Mouse (Mus musculus) liver, embryonic 16.5 days (tissue): ENCODE data around the gene Tfeb. TPM values are rescaled to one million over a fixed set of nuclear protein-coding genes. Genes with fewer than 3 reads are reported as not detected.

Experiments
- ATAC-seq: fragments of 200-750 bp; cut with Nextera tagmentation; 2 replicates; pipeline ENCODE4 v1.8.0; 2017; ENCODE audit warnings: low read depth, mild to moderate bottlenecking, moderate number of reproducible peaks, moderate library complexity
- H3K27ac ChIP-seq: fragments of 300-500 bp; sonication (generic); 2 replicates; pipeline ENCODE4 v1.5.1; 2014; ENCODE audit warnings: mild to moderate bottlenecking, low read length
- H3K27me3 ChIP-seq: fragments of 300-500 bp; sonication (generic); 2 replicates; pipeline ENCODE4 v1.6.1; 2014; ENCODE audit warnings: low read depth, low read length, mixed read lengths; ENCODE audit not compliant: control insufficient read depth, insufficient read depth
- H3K36me3 ChIP-seq: fragments of 300-500 bp; sonication (generic); 2 replicates; pipeline ENCODE4 v1.6.1; 2014; ENCODE audit warnings: mild to moderate bottlenecking; ENCODE audit not compliant: control insufficient read depth, insufficient read depth
- H3K4me1 ChIP-seq: fragments of 300-500 bp; sonication (generic); 2 replicates; pipeline ENCODE4 v1.6.1; 2014; ENCODE audit warnings: low read depth, low read length, mixed read lengths; ENCODE audit not compliant: control insufficient read depth
- H3K4me2 ChIP-seq: fragments of 300-500 bp; sonication (generic); 2 replicates; pipeline ENCODE4 v1.6.1; 2014; ENCODE audit warnings: low read depth, low read length, mixed read lengths
- H3K4me3 ChIP-seq: fragments of 300-500 bp; sonication (generic); 2 replicates; pipeline ENCODE4 v1.5.1; 2014; ENCODE audit warnings: low read depth, mild to moderate bottlenecking, low read length
- H3K9ac ChIP-seq: fragments of 300-500 bp; sonication (generic); 2 replicates; pipeline ENCODE4 v1.6.1; 2014; ENCODE audit warnings: low read depth, low read length
- H3K9me3 ChIP-seq: fragments of 300-500 bp; sonication (generic); replicated peaks from 2 replicates; pipeline ENCODE4 v1.6.1; 2016; ENCODE audit warnings: low read length; ENCODE audit not compliant: control insufficient read depth
- WGBS: fragments of 180-500 bp; shearing (Covaris S2); extraction: QIAGEN DNeasy Blood & Tissue Kit; methylation state at CpG from one replicate; pipeline ENCODE4 v1.1.7; 2014; ENCODE audit not compliant: insufficient replicate concordance; 5-methylcytosine and 5-hydroxymethylcytosine counted together
- polyA plus RNA-seq: library from polyadenylated mRNA; unstranded; fragments of >200 nt; fragmentation: Nextera tagmentation; extraction: Ambion mirVana; gene quantifications from 2 replicates; pipeline ENCODE4 v1.2.1, GENCODE M21; 2015

The Tfeb gene
- polyA plus RNA-seq, 1 experiment from 2014 or later, result 5.9 TPM

- peak within 1 kb of the TSS; percentile 53 for H3K4me3 ChIP-seq
- no peak within 1 kb of the TSS for H3K9ac ChIP-seq
- no peaks in the 10 kb centered on the region for H3K36me3 ChIP-seq
- 7% methylated on average over 11 of the region's 18 CpGs for WGBS
- H3K4me2 ChIP-seq, result peak within 1 kb of the TSS; percentile 62
- H3K9me3 ChIP-seq, result no peaks in the 10 kb centered on the region
- peaks cover 34% of the 10 kb centered on the region for H3K27me3 ChIP-seq
- H3K27ac ChIP-seq, result no peak within 1 kb of the TSS
- ATAC-seq, result no peak
- H3K4me1 ChIP-seq, result no peaks in the 10 kb centered on the region; the same call in 1 of the 2 replicates
Measured at GRCm38 (mm10) chr17:47834482-47834767, 97.6 kb downstream of the Tfeb start, which contains the start of gene Mdfi. Mdfi (minus strand) TSS chr17:47834691.

GRCm38 (mm10) chr17:47837808-47838207, 101.0 kb downstream of the Tfeb start:
- Histone ChIP-seq H3K36me3 (no peaks in the 10 kb centered on the region), H3K9ac (no peak overlapping the region), H3K27ac (no peak overlapping the region), H3K9me3 (no peaks in the 10 kb centered on the region), H3K4me2 (no peak overlapping the region), H3K4me1 (no peaks in the 10 kb centered on the region; the same call in 1 of the 2 replicates), H3K4me3 (no peak overlapping the region), H3K27me3 (peaks cover 24% of the 10 kb centered on the region)
- 21% methylated on average over 6 of the region's 6 CpGs for WGBS
- no peak for ATAC-seq

- Histone ChIP-seq H3K27ac (no peak overlapping the region), H3K9ac (no peak overlapping the region), H3K27me3 (no peaks in the 10 kb centered on the region), H3K36me3 (no peaks in the 10 kb centered on the region), H3K4me3 (no peak overlapping the region), H3K4me2 (no peak overlapping the region), H3K9me3 (0 out of 2 replicates have a peak, but pooled peaks cover 2% of the 10 kb centered on the region), H3K4me1 (no peaks in the 10 kb centered on the region)
- ATAC-seq, result no peak
- WGBS, result 57% methylated on average over 8 of the region's 8 CpGs
Measured at GRCm38 (mm10) chr17:47841521-47841920, 104.7 kb downstream of the Tfeb start.

Other genes starting within 250 kb of the Tfeb start
- gene Taf8, start 234.7 kb upstream of the Tfeb start, polyA plus RNA-seq, result 14.2 and 14.3 TPM in 2 replicates
- gene Ccnd3, start 232.0 kb upstream of the Tfeb start, polyA plus RNA-seq, result 300 and 331 TPM in 2 replicates
- 12.5 and 12.7 TPM in 2 replicates for gene Bysl, start 125.5 kb upstream of the Tfeb start, polyA plus RNA-seq
- gene Med20, start 125.4 kb upstream of the Tfeb start, polyA plus RNA-seq, result 22.3 and 22.4 TPM in 2 replicates
- gene Gm20517, start 125.4 kb upstream of the Tfeb start, polyA plus RNA-seq, result 0.97 and 1.1 TPM in 2 replicates
- gene Usp49, start 106.3 kb upstream of the Tfeb start, polyA plus RNA-seq, result 2.9 and 3.6 TPM in 2 replicates
- gene Tomm6, start 48.6 kb upstream of the Tfeb start, polyA plus RNA-seq, result 213 and 224 TPM in 2 replicates
- gene Frs3, start 48.0 kb upstream of the Tfeb start, polyA plus RNA-seq, result 1.3 and 1.5 TPM in 2 replicates
- gene Gm21981, start 42.6 kb upstream of the Tfeb start, polyA plus RNA-seq, result 0.05 TPM in 1 of 2 replicates, not detected in the other
- gene Prickle4, start 42.3 kb upstream of the Tfeb start, polyA plus RNA-seq, result 0.25 TPM in 1 of 2 replicates, not detected in the other
- gene Pgc, start 10.2 kb upstream of the Tfeb start, polyA plus RNA-seq, result not detected in 2 replicates
- gene Mdfi, start 97.7 kb downstream of the Tfeb start, polyA plus RNA-seq, result 0.47 and 0.84 TPM in 2 replicates
- gene Foxp4, start 187.6 kb downstream of the Tfeb start, polyA plus RNA-seq, result 3.4 and 4.0 TPM in 2 replicates